Mouse (Mus musculus): ENCODE results near the gene Grsf1. TPM values are rescaled to one million over a fixed set of nuclear protein-coding genes. Genes with fewer than 3 reads are reported as not detected.

Grsf1 gene
- polyA plus RNA-seq, 1 experiment, result 67.5 TPM

- TF ChIP-seq CTCF (IDR thresholded peaks at IDR 0.05; ENCODE audit: borderline replicate concordance, extremely low read depth, insufficient read depth, insufficient read length) (no peak), POLR2A (IDR thresholded peaks at IDR 0.05; ENCODE audit: borderline replicate concordance, extremely low read depth, insufficient read depth, insufficient read length, poor library complexity, severe bottlenecking) (no peak)
- DNase-seq (ENCODE audit: low read depth), result no peak
Observed at GRCm38 (mm10) chr5:88703551-88703950, 27.6 kb upstream of the Grsf1 start.

GRCm38 (mm10) chr5:88702041-88702440, 26.1 kb upstream of the Grsf1 start:
- no peak for DNase-seq (ENCODE audit: low read depth)
- no peak for TF ChIP-seq POLR2A (IDR thresholded peaks at IDR 0.05; ENCODE audit: borderline replicate concordance, extremely low read depth, insufficient read depth, insufficient read length, poor library complexity, severe bottlenecking)
- no peak for TF ChIP-seq CTCF (IDR thresholded peaks at IDR 0.05; ENCODE audit: borderline replicate concordance, extremely low read depth, insufficient read depth, insufficient read length)

GRCm38 (mm10) chr5:88699251-88699913, 23.4 kb upstream of the Grsf1 start:
- TF ChIP-seq POLR2A (IDR thresholded peaks at IDR 0.05; ENCODE audit: borderline replicate concordance, extremely low read depth, insufficient read depth, insufficient read length, poor library complexity, severe bottlenecking) (no peak), CTCF (IDR thresholded peaks at IDR 0.05; ENCODE audit: borderline replicate concordance, extremely low read depth, insufficient read depth, insufficient read length) (no peak)
- no peak for DNase-seq (ENCODE audit: low read depth)

- peak; percentile 74 for DNase-seq (ENCODE audit: low read depth)
- TF ChIP-seq POLR2A (IDR thresholded peaks at IDR 0.05; ENCODE audit: borderline replicate concordance, extremely low read depth, insufficient read depth, insufficient read length, poor library complexity, severe bottlenecking), result no peak
- TF ChIP-seq CTCF (IDR thresholded peaks at IDR 0.05; ENCODE audit: borderline replicate concordance, extremely low read depth, insufficient read depth, insufficient read length), result no peak
Observed at GRCm38 (mm10) chr5:88697291-88697690, 21.3 kb upstream of the Grsf1 start.

GRCm38 (mm10) chr5:88693057-88693456, 17.1 kb upstream of the Grsf1 start:
- TF ChIP-seq CTCF (IDR thresholded peaks at IDR 0.05; ENCODE audit: borderline replicate concordance, extremely low read depth, insufficient read depth, insufficient read length), result no peak
- no peak for TF ChIP-seq POLR2A (IDR thresholded peaks at IDR 0.05; ENCODE audit: borderline replicate concordance, extremely low read depth, insufficient read depth, insufficient read length, poor library complexity, severe bottlenecking)
- DNase-seq (ENCODE audit: low read depth), result no peak

- DNase-seq (ENCODE audit: low read depth), result no peak
- TF ChIP-seq CTCF (IDR thresholded peaks at IDR 0.05; ENCODE audit: borderline replicate concordance, extremely low read depth, insufficient read depth, insufficient read length) (no peak), POLR2A (IDR thresholded peaks at IDR 0.05; ENCODE audit: borderline replicate concordance, extremely low read depth, insufficient read depth, insufficient read length, poor library complexity, severe bottlenecking) (no peak)
Observed at GRCm38 (mm10) chr5:88692586-88692985, 16.6 kb upstream of the Grsf1 start.

GRCm38 (mm10) chr5:88691506-88692095, 15.6 kb upstream of the Grsf1 start:
- TF ChIP-seq POLR2A (IDR thresholded peaks at IDR 0.05; ENCODE audit: borderline replicate concordance, extremely low read depth, insufficient read depth, insufficient read length, poor library complexity, severe bottlenecking) (no peak), CTCF (IDR thresholded peaks at IDR 0.05; ENCODE audit: borderline replicate concordance, extremely low read depth, insufficient read depth, insufficient read length) (no peak)
- no peak for DNase-seq (ENCODE audit: low read depth)

GRCm38 (mm10) chr5:88690681-88691505, 14.9 kb upstream of the Grsf1 start:
- DNase-seq (ENCODE audit: low read depth), result no peak

GRCm38 (mm10) chr5:88689279-88689938, 13.4 kb upstream of the Grsf1 start:
- peak; percentile 84 for DNase-seq (ENCODE audit: low read depth)
- TF ChIP-seq POLR2A (IDR thresholded peaks at IDR 0.05; ENCODE audit: borderline replicate concordance, extremely low read depth, insufficient read depth, insufficient read length, poor library complexity, severe bottlenecking) (no peak), CTCF (IDR thresholded peaks at IDR 0.05; ENCODE audit: borderline replicate concordance, extremely low read depth, insufficient read depth, insufficient read length) (peak; percentile 47; the same call in 1 of the 2 replicates)

More at GRCm38 (mm10) chr5:88690681-88691505, 14.9 kb upstream of the Grsf1 start:
- TF ChIP-seq POLR2A (IDR thresholded peaks at IDR 0.05; ENCODE audit: borderline replicate concordance, extremely low read depth, insufficient read depth, insufficient read length, poor library complexity, severe bottlenecking) (no peak), CTCF (IDR thresholded peaks at IDR 0.05; ENCODE audit: borderline replicate concordance, extremely low read depth, insufficient read depth, insufficient read length) (no peak)

- DNase-seq (ENCODE audit: low read depth), result no peak
- TF ChIP-seq POLR2A (IDR thresholded peaks at IDR 0.05; ENCODE audit: borderline replicate concordance, extremely low read depth, insufficient read depth, insufficient read length, poor library complexity, severe bottlenecking) (no peak), CTCF (IDR thresholded peaks at IDR 0.05; ENCODE audit: borderline replicate concordance, extremely low read depth, insufficient read depth, insufficient read length) (no peak)
Observed at GRCm38 (mm10) chr5:88688583-88689187, 12.7 kb upstream of the Grsf1 start.

Data from brain, embryonic 14.5 days (tissue).